Mouse (Mus musculus): Measurements from ENCODE around the gene Trim45. TPM values are rescaled to one million over a fixed set of nuclear protein-coding genes. Genes with fewer than 3 reads are reported as not detected.

Trim45 gene
- total and polyA plus RNA-seq, 3 experiments = 2.7 to 10.3 (median 9.6) TPM

DNA sequence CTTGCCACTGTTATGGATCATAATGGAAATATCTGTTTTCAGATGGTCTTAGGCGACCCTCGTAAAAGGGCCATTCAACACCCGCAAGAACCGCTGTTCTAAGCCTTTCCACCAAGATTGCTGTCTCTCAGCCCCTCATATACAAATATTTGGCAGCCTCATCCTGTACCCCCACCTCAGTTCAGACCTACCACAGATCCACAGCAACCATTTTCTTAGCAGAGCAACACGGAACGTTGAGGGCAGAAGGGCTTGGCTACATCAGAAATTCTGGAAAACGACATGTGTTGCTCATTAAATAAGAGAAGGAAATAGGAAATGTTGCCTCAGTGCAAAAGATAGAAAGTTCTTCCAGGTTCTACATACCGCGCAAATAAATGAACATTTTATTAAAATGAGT lies 11.0 kb upstream of the Trim45 start:
- TF ChIP-seq EP300 (IDR thresholded peaks at IDR 0.05; ENCODE audit: insufficient read depth, low read depth, low read length) (no peak), CTCF (IDR thresholded peaks at IDR 0.05) (no peak)
- DNase-seq = no peak
- Histone ChIP-seq H3K9ac (ENCODE audit: low read depth, low read length) (no peak overlapping the region), H3K4me1 (ENCODE audit: control insufficient read depth, insufficient read depth, low read length) (no peaks in the 10 kb centered on the region), H3K27ac (no peak overlapping the region), H3K79me2 (replicated peaks; ENCODE audit: control insufficient read depth, insufficient read depth, low read length) (no peaks in the 10 kb centered on the region), H3K36me3 (ENCODE audit: control insufficient read depth, insufficient read depth, low read length) (no peaks in the 10 kb centered on the region), H3K27me3 (ENCODE audit: control insufficient read depth, insufficient read depth, low read length) (no peaks in the 10 kb centered on the region), H3K4me3 (no peak overlapping the region)
- 75% methylated on average over 9 of the region's 9 CpGs for WGBS
- intact Hi-C loops (cut with DNase I) = no loop called here

DNA sequence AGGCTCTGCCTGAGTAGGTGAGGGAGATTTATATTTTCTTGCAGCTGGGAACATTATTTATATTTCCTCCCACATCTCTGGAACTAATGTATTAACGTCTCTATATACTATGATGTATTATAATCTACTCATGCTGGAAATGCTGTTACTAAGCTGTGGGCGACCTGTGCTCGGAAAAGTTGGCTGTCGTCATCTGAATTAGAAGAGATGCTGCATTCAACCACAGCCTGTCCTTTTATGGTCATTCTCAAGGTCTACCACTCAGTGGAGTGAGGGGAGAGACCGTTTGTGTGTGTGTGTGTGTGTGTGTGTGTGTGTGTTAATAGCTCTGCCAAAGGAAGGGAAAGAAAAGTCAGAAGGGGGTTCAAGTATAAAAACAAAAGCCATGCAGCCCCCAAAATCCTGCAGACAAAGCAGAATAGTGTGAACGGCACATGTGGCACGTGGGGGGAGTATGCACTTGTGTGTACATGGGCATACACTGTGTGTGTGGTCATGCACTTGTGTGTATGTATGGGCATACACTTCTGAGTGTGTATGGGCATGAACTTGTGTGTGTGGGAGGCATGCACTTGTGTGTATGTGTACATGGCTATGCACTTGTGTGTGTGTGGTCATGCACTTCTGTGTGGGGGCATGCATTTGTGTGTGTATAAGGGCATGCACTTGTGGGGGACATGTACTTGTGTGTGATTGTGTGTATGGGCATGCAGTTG lies 10.3 kb upstream of the Trim45 start:
- 64% methylated on average over 7 of the region's 7 CpGs for WGBS
- H3K27ac ChIP-seq = no peak overlapping the region
- no peaks in the 10 kb centered on the region for H3K27me3 ChIP-seq (ENCODE audit: control insufficient read depth, insufficient read depth, low read length)
- no peak for DNase-seq
- no peaks in the 10 kb centered on the region for H3K79me2 ChIP-seq (replicated peaks; ENCODE audit: control insufficient read depth, insufficient read depth, low read length)
- TF ChIP-seq CTCF (IDR thresholded peaks at IDR 0.05) (no peak), POLR2A (IDR thresholded peaks at IDR 0.05; ENCODE audit: insufficient read depth, low read depth, low read length) (no peak), EP300 (IDR thresholded peaks at IDR 0.05; ENCODE audit: insufficient read depth, low read depth, low read length) (no peak)
- H3K36me3 ChIP-seq (ENCODE audit: control insufficient read depth, insufficient read depth, low read length) = no peaks in the 10 kb centered on the region
- H3K4me3 ChIP-seq = no peak overlapping the region
- H3K4me1 ChIP-seq (ENCODE audit: control insufficient read depth, insufficient read depth, low read length) = no peaks in the 10 kb centered on the region
- intact Hi-C loops (cut with DNase I) = no loop called here
- no peak overlapping the region for H3K9ac ChIP-seq (ENCODE audit: low read depth, low read length)

- intact Hi-C loops (cut with DNase I) = loop anchor here (5.0 kb wide), 1 partner anchor 380 kb away; no protein-coding TSS in a partner anchor
Measured at GRCm38 (mm10) chr3:100916844-100917243, 5.2 kb upstream of the Trim45 start.

DNA sequence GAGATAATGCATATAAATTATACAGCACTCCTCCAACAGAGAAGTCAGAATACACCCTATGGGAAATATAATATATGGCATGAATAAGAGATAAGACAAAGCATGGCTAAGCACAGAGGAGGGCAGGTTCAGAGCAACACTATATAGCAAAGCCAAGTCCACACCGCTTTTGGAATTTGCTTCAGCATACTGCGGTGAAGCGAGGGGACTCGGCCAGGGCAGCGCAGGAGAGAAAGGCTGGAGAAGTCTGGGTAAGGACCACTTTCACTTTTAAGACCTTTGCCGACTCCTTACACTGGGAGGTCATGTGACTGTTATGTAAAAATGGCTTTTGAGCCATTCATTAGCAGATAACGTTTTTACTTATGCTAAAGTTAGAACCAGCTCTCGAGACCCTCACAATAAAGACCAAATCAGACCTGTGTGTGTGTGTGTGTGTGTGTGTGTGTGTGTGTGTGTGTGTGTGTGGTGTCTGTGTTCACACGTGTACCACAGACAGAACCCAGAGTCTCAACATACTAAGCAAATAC lies 1.3 kb upstream of the Trim45 start:
- no peak for DNase-seq
- Histone ChIP-seq H3K4me3 (no peak overlapping the region), H3K9ac (ENCODE audit: low read depth, low read length) (no peak overlapping the region), H3K27me3 (ENCODE audit: control insufficient read depth, insufficient read depth, low read length) (no peaks in the 10 kb centered on the region), H3K4me1 (ENCODE audit: control insufficient read depth, insufficient read depth, low read length) (peaks cover 5% of the 10 kb centered on the region), H3K79me2 (replicated peaks; ENCODE audit: control insufficient read depth, insufficient read depth, low read length) (no peaks in the 10 kb centered on the region), H3K27ac (no peak overlapping the region), H3K36me3 (ENCODE audit: control insufficient read depth, insufficient read depth, low read length) (no peaks in the 10 kb centered on the region)
- WGBS = 80% methylated on average over 9 of the region's 9 CpGs
- intact Hi-C loops (cut with DNase I) = loop anchor here (10.0 kb wide), 2 partner anchors 436 to 756 kb away; partner anchors contain the start of genes Gdap2, Tent5c and Wdr3
- TF ChIP-seq POLR2A (IDR thresholded peaks at IDR 0.05; ENCODE audit: insufficient read depth, low read depth, low read length) (no peak), CTCF (IDR thresholded peaks at IDR 0.05) (no peak), EP300 (IDR thresholded peaks at IDR 0.05; ENCODE audit: insufficient read depth, low read depth, low read length) (no peak)

More at GRCm38 (mm10) chr3:100916844-100917243, 5.2 kb upstream of the Trim45 start:
- H3K4me3 ChIP-seq = no peak overlapping the region
- H3K36me3 ChIP-seq (ENCODE audit: control insufficient read depth, insufficient read depth, low read length) = no peaks in the 10 kb centered on the region
- peaks cover 1% of the 10 kb centered on the region; the same call in 1 of the 2 replicates for H3K4me1 ChIP-seq (ENCODE audit: control insufficient read depth, insufficient read depth, low read length)
- peak; percentile 85 for TF ChIP-seq CTCF (IDR thresholded peaks at IDR 0.05)
- TF ChIP-seq POLR2A (IDR thresholded peaks at IDR 0.05; ENCODE audit: insufficient read depth, low read depth, low read length) = no peak
- H3K79me2 ChIP-seq (replicated peaks; ENCODE audit: control insufficient read depth, insufficient read depth, low read length) = no peaks in the 10 kb centered on the region
- no peak overlapping the region for H3K27ac ChIP-seq
- no peak for DNase-seq
- no peak overlapping the region for H3K9ac ChIP-seq (ENCODE audit: low read depth, low read length)
- no peaks in the 10 kb centered on the region for H3K27me3 ChIP-seq (ENCODE audit: control insufficient read depth, insufficient read depth, low read length)
- 11% methylated on average over 7 of the region's 7 CpGs for WGBS

DNA sequence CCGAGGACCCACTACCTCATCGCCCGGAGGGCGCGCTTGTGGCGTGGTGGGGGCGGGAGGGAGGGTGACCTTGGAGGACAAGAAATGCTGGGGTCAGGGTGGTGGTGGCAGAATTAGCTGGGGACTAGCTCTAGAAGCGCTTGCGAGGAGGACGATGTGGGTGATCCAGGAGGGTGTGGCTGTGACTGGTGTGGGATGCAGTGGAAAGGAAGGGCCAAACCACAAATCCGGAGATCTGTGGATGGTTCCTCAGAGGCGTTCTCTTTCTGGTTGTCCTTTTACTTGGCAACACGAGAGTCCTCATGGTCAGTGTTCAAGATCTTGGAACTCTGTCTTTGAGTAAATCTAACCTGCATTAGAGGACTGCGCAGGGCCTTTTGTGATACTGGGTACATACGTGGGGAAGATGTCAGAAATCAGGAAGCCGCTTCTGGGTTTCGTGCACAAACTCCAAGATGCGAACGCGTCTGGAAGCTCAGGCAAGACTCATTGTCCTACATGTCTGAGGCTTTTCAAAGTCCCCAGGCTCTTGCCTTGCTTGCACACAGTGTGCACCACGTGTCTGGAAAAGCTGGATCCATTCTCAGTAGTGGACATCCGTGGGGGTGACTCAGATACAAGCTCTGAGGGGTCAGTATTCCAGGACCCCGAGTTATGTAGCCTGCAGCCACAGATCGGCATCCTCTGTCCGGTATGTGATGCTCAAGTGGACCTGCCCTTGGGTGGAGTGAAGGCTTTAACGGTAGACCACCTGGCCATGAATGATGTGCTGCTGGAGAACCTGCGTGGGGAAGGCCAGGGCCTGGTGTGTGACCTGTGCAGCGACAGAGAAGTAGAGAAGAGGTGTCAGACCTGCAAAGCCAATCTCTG lies 739 bp downstream of the Trim45 start:
- no peaks in the 10 kb centered on the region for H3K36me3 ChIP-seq (ENCODE audit: control insufficient read depth, insufficient read depth, low read length)
- TF ChIP-seq POLR2A (IDR thresholded peaks at IDR 0.05; ENCODE audit: insufficient read depth, low read depth, low read length) (no peak), CTCF (IDR thresholded peaks at IDR 0.05) (no peak), EP300 (IDR thresholded peaks at IDR 0.05; ENCODE audit: insufficient read depth, low read depth, low read length) (no peak)
- H3K4me3 ChIP-seq = peak overlapping the region; percentile 55
- H3K79me2 ChIP-seq (replicated peaks; ENCODE audit: control insufficient read depth, insufficient read depth, low read length) = no peaks in the 10 kb centered on the region
- peaks cover 3% of the 10 kb centered on the region for H3K4me1 ChIP-seq (ENCODE audit: control insufficient read depth, insufficient read depth, low read length)
- peak overlapping the region; percentile 86 for H3K27ac ChIP-seq
- peak in 1 of 2 experiments; percentile 9 for DNase-seq
- WGBS = 26% methylated on average over 28 of the region's 28 CpGs
- H3K9ac ChIP-seq (ENCODE audit: low read depth, low read length) = peak overlapping the region; percentile 43
- H3K27me3 ChIP-seq (ENCODE audit: control insufficient read depth, insufficient read depth, low read length) = no peaks in the 10 kb centered on the region
- intact Hi-C loops (cut with DNase I) = loop anchor here (2.0 to 10.0 kb wide), 3 partner anchors 46 to 758 kb away; partner anchors contain the start of genes Gdap2, Tent5c, Ttf2 and Wdr3

Measured in heart, adult 2 months (tissue).